Mouse (Mus musculus): Measurements from ENCODE around the gene Tmcc1.

GRCm38 (mm10) chr6:116005959-116006288 lies 187.4 kb downstream of the Tmcc1 start:
- no peak for TF ChIP-seq POLR2A (IDR thresholded peaks at IDR 0.05; ENCODE audit: insufficient read depth, low read depth, low read length)
- TF ChIP-seq CTCF (IDR thresholded peaks at IDR 0.05; ENCODE audit: insufficient read depth, low read depth, low read length) = no peak
